Mouse (Mus musculus) olfactory bulb, adult 2 months (tissue): ENCODE measurements around the gene Cd81. TPM values are rescaled to one million over a fixed set of nuclear protein-coding genes. Genes with fewer than 3 reads are reported as not detected.

Experiments used
- H3K27ac ChIP-seq: fragments of 200-500 bp; 2 replicates; pipeline ENCODE4 v1.5.1; 2012; ENCODE audit warnings: low read depth, low read length; ENCODE audit not compliant: insufficient read depth
- H3K4me1 ChIP-seq: fragments of 200-500 bp; 2 replicates; pipeline ENCODE4 v1.6.1; 2012; ENCODE audit warnings: low read length; ENCODE audit not compliant: control insufficient read depth, insufficient read depth
- H3K4me3 ChIP-seq: fragments of 200-500 bp; 2 replicates; pipeline ENCODE4 v1.5.1; 2012; ENCODE audit warnings: mild to moderate bottlenecking, low read depth, low read length, moderate library complexity; ENCODE audit not compliant: insufficient read depth
- CTCF ChIP-seq: fragments of 200-500 bp; IDR thresholded peaks from 2 replicates; pipeline ENCODE4 v1.5.1; 2012; ENCODE audit warnings: low read depth, mild to moderate bottlenecking, low read length, moderate library complexity; ENCODE audit not compliant: insufficient read depth
- POLR2A ChIP-seq: fragments of 200-500 bp; IDR thresholded peaks from 2 replicates; pipeline ENCODE4 v1.6.1; 2012; ENCODE audit warnings: mild to moderate bottlenecking, low read depth, low read length, moderate library complexity; ENCODE audit not compliant: insufficient read depth
- WGBS: fragments of 180-500 bp; shearing (Covaris S2); methylation state at CpG from one replicate; pipeline ENCODE4 v1.1.7; 2018; 5-methylcytosine and 5-hydroxymethylcytosine counted together
- polyA plus RNA-seq: library from polyadenylated mRNA; stranded (reverse); fragments of >200 nt; gene quantifications from 2 replicates; pipeline ENCODE4 v1.2.4, GENCODE M21; 2012; ENCODE audit warnings: low replicate concordance; ENCODE audit not compliant: missing spikeins, insufficient read depth, insufficient read length

Cd81 gene
- not detected in 2 replicates for polyA plus RNA-seq

GRCm38 (mm10) chr7:143052626-143053007 lies at the start of gene Cd81:
Gene Cd81, plus strand, starts transcription at chr7:143052739.
- WGBS, result under 1% methylated on average over 37 of the region's 37 CpGs

GRCm38 (mm10) chr7:143004727-143005343 lies 47.7 kb upstream of the Cd81 start, which contains the start of gene Tspan32:
Gene Tspan32, plus strand, starts transcription at chr7:143005046.
- WGBS, result 81% methylated on average over 4 of the region's 4 CpGs
- TF ChIP-seq CTCF (no peak), POLR2A (no peak)
- Histone ChIP-seq H3K4me3 (no peak within 1 kb of the TSS), H3K27ac (no peak within 1 kb of the TSS), H3K4me1 (peaks cover 22% of the 10 kb centered on the region)

More at GRCm38 (mm10) chr7:143052626-143053007, at the start of gene Cd81:
- H3K4me1 ChIP-seq, result peaks cover 34% of the 10 kb centered on the region
- H3K4me3 ChIP-seq, result peak within 1 kb of the TSS; percentile 68
- peak within 1 kb of the TSS; percentile 79 for H3K27ac ChIP-seq
- TF ChIP-seq POLR2A, result peak; percentile 92
- no peak for TF ChIP-seq CTCF

- no peak overlapping the region for H3K27ac ChIP-seq
- TF ChIP-seq POLR2A, result no peak
- no peak for TF ChIP-seq CTCF
- H3K4me1 ChIP-seq, result peaks cover 22% of the 10 kb centered on the region
- H3K4me3 ChIP-seq, result no peak overlapping the region
- 92% methylated on average over 6 of the region's 6 CpGs for WGBS
Measured at GRCm38 (mm10) chr7:143005344-143006096, 47.0 kb upstream of the Cd81 start.

GRCm38 (mm10) chr7:143006097-143006755 lies 46.3 kb upstream of the Cd81 start:
- TF ChIP-seq CTCF, result no peak
- no peak for TF ChIP-seq POLR2A
- 95% methylated on average over 2 of the region's 2 CpGs for WGBS
- Histone ChIP-seq H3K4me3 (no peak overlapping the region), H3K4me1 (peaks cover 22% of the 10 kb centered on the region), H3K27ac (no peak overlapping the region)

GRCm38 (mm10) chr7:143006756-143007598 lies 45.6 kb upstream of the Cd81 start:
- H3K4me3 ChIP-seq, result no peak overlapping the region
- no peak for TF ChIP-seq CTCF
- no peak for TF ChIP-seq POLR2A
- 94% methylated on average over 8 of the region's 8 CpGs for WGBS
- peaks cover 22% of the 10 kb centered on the region for H3K4me1 ChIP-seq
- H3K27ac ChIP-seq, result no peak overlapping the region

- TF ChIP-seq CTCF (peak; percentile 82), POLR2A (no peak)
- 38% methylated on average over 17 of the region's 17 CpGs for whole genome bisulfite sequencing
- Histone ChIP-seq H3K27ac (0 out of 2 replicates have a peak overlapping the region, but pooled peaks have one; percentile 80), H3K4me3 (no peak overlapping the region), H3K4me1 (peaks cover 27% of the 10 kb centered on the region)
Measured at GRCm38 (mm10) chr7:143007599-143008369, 44.8 kb upstream of the Cd81 start.

GRCm38 (mm10) chr7:143008370-143008926 lies 44.1 kb upstream of the Cd81 start:
- TF ChIP-seq CTCF (no peak), POLR2A (no peak)
- Histone ChIP-seq H3K27ac (peak overlapping the region; percentile 80), H3K4me3 (no peak overlapping the region), H3K4me1 (peaks cover 30% of the 10 kb centered on the region)
- 50% methylated on average over 8 of the region's 8 CpGs for WGBS
